Mouse (Mus musculus) c-Kit-positive CD71-positive TER-119-negative erythroid progenitor cells, embryonic 14.5 days (primary cell): ENCODE measurements around the gene Rars2.
"Not testable (repeated sequence)": the region's sequence is repeated elsewhere in the genome, so short reads cannot be mapped to it uniquely, and the experiment has no call there.

Experiments
- DNase-seq: peaks from one replicate; pipeline ENCODE4 v3.0.0-alpha.2; 2013; ENCODE audit warnings: low read depth

Gene Rars2

DNA sequence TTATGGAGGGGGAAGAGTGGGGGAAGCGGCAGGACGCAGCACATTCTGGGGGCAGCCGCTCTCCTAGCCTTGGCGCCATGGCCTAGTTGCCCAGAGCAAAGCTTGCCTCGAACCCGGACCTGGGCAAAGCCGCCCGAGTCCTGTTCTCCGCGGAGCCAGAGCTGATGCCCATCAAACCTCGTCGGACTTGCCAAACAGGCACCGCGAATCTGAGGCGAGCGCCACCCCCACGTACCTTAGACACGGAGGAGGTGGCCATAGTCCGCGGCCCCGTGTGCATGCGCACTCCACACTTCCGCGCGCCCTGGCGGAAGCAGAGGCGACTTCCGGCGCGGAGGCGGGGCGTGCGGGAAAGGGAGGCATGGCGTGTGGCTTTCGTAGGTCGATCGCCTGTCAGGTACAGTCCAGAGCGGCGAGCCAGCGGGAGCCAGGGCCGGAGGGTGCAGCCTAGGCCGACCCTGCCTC is at the start of gene Rars2, which contains the start of gene Orc3:
Rars2 (plus strand) TSS at position 328 of the 465 bp plus-strand sequence.
Orc3 (minus strand) TSS at position 315 of the 465 bp plus-strand sequence.
- DNase-seq = peak; percentile 88

- DNase-seq = no peak
These were observed 48.5 kb upstream of the Rars2 start for GRCm38 (mm10) chr4:34566226-34566625.

DNA sequence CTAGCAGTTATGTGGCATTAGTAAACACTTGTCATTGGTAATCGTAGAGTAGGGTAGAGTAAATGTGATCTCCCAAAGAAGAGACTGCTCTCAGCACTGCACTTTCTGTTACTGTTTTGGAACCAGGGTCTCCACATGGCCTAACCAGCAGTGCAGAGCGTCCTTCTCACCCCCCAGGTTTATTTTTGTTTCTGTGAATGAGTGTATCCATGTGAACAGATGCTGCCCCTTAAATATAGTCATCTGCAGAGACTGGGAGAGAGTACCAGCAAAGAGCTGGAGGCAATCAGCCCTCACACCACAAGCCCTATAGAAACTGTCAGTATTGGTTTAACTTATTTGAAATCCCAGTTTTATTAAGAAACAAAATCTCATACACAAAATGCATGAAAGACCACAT is 41.9 kb upstream of the Rars2 start:
- no peak for DNase-seq

GRCm38 (mm10) chr4:34577028-34577427 is 37.7 kb upstream of the Rars2 start:
- DNase-seq = no peak

DNA sequence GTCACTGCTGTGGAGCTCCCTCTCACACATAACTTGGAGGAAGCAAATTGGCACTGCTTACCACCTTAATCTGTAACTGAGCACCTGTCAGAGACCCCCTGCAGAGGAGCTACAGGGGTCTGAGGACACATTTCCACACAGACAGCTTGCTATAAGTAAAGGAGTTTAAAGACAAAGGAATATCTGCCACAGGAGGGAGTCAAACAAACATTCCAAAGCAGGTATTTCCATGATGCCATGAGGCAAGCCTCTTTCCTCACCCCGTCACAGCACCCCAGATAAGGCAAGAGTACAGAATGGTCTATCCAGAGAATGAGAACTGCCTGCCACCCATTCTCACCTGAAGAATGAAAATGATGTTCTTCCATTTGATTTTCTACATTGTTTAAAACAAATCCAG is 35.5 kb upstream of the Rars2 start:
- no peak for DNase-seq

DNA sequence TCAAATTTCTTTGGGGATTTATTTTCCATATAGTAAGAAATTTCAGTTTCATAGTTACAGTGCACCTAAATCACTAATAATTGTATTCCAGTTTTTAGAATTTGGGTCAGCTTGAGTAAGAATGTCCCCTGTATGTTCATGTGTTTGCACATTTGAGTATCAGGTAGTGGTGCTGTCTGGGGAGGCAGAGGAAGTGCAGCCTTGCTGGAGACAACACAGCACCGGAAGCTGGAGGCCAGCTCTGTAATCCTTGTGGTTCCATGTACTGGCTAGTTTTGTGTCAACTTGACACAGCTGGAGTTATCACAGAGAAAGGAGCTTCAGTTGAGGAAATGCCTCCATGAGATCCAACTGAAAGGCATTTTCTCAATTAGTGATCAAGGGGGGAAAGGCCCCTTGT is 33.3 kb upstream of the Rars2 start:
- not testable (repeated sequence) for DNase-seq

DNA sequence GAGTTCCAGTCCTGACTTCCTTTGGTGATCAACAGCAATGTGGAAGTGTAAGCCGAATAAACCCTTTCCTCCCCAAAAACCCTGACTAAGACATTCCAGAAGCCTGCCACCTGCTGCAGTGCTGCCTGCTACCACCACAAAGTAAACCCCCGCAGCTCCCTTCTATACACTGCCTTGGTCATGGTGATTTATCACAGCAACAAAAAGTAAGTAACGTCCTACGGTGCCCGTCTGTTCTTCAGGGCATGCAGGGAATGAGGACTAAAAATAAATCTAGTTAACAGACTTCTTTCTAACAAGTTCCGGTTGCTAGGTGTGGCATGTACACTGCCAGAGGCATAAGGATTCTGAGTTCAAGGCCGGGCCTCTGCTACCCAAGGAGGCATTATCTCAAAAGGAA is 32.8 kb upstream of the Rars2 start:
- no peak for DNase-seq

DNA sequence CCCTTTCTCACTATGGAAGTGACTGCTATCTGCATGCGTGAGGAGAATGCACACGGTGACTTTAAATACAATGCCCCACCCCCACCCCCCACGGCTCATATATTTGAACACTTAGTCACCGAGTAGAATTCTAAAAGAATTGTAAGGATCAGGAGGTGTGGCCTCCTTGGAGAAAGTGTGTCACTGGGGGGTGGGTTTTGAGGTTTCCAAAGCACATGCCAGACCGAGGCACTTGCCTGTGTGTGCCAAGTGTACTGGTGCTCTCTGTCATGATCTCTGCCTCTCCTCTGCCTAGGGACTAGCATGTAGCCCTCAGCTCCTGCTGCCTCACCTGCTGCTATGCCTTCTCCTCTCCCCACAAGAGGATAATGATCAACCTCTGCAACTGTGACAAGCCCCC is 32.3 kb upstream of the Rars2 start:
- no peak for DNase-seq

DNA sequence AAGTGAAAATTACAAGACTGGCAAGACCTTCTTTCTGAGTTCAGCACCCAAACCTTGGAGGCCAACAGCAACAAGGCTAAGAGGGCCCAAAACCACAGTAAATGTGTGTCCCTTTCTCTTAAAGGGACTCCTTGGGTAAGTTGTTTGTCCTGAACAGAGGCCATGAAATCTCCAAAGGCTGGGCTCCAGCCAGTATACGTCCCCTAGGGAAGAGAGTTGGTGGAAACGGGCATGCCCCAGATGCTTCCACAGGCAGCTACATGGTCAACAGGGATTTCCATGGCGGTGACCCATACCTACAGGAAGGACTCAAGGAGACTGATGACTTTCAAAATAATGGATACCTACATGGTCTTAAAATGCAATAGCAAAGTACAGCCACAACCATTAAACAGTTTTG is 31.3 kb upstream of the Rars2 start:
- no peak for DNase-seq

- no peak for DNase-seq
These were observed 29.7 kb upstream of the Rars2 start for GRCm38 (mm10) chr4:34584871-34585607.

DNA sequence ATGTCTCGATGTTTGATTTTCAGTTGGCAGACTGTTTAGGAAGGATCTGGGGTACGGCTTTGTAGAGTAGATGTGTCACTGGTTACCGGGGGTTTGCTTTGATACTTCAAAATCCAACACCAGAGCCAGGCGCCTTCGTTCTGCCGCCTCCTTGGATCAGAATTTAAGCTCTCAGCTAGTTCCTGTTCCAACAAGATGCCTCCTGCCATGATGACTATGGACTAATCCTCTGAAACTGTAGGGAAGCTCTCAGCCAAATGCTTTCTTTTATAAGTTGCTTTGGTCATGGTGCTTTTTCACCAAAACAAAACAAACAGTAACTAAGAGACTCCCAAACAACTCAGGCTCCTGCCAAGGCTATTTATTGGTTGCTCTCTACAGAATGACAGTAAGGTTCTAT is 11.6 kb upstream of the Rars2 start:
- DNase-seq = no peak

DNA sequence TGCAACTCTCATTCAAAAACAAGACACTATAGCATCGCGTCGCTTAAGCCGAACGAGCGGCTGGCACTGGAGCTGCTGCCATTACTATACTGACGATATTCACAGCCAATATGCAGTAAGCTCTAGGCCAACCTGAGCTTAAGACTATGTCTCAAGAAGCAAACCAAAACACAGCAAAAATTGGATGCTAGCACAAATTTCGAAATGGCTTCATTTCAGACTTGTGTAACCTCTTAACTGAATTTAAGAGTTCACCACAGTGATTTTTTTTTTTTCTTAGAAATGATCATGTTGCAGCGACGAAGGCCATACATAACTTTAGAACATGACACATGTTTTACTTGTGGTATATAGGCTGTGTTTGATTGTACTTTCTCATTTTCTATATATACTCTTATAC is 8.1 kb upstream of the Rars2 start:
- no peak for DNase-seq

DNA sequence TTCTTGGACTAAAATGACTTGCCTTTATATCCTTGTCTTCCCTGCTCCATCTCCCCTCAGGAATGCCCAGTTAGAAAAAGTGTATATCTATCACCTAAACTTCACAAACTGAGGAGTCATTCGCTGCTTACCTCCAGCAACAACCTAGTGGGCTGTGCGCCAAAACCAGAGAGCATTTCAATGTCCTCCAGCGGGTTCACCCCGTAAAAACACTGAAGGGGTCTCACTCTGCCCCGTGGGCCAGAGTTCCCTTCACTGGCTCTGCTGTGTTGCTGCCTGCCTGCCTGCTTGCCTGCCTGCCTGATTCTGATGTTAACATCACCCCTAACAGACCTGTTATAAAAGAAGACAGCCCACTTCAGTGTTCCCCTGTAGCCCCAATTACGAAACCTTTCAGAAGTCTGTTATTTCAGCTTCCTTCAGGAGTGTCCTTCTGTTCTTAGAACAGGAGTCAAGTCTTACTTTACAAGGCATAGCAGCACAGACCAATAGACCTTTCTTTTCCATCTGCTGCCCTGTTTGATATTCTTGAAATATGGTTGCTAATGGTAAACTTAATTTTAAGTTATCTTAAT is 1.1 kb upstream of the Rars2 start:
- DNase-seq = peak; percentile 9

GRCm38 (mm10) chr4:34615303-34615702 is 546 bp downstream of the Rars2 start:
- no peak for DNase-seq

DNA sequence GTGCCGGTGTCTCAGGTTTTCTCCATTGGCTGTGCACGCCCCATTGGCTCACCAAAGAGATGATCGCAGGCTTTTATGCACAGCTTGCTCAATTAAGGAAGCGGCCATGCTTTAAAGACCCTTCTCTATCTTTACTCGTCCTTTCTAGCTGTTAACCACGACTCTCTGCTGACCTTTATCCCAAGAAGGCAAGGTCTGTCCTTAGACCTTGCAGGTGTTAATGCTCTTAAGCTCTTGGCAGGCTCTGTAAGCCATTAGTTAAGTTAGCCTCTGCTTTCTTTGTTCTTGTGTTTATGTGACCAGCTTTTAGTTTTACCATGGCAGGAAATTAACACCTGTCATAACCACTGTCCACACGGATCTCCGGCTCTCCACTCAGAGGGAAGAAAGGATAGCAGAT is 1.4 kb downstream of the Rars2 start:
- DNase-seq = no peak

GRCm38 (mm10) chr4:34625556-34625955 is 10.8 kb downstream of the Rars2 start:
- no peak for DNase-seq

- DNase-seq = no peak
These were observed 11.6 kb downstream of the Rars2 start for GRCm38 (mm10) chr4:34626401-34626800.

DNA sequence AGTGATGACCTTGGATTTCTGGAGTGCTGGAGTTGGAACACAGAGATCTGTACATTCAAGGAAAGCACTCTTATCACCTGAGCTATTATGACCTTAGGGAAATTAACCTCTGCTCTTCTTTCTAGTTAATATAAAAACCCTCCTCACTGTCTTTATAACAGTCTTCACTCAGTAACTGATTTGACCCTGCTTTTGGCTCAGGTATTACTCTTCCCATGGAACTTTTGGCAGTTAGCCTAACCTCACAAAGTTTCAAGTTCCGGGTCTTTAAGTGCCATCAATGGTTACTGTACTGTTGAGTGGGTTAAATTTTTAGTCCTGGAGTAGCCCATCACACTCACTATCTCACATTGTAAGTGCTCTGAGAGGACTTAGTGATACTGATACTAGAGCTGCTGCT is 15.2 kb downstream of the Rars2 start:
- DNase-seq = no peak

DNA sequence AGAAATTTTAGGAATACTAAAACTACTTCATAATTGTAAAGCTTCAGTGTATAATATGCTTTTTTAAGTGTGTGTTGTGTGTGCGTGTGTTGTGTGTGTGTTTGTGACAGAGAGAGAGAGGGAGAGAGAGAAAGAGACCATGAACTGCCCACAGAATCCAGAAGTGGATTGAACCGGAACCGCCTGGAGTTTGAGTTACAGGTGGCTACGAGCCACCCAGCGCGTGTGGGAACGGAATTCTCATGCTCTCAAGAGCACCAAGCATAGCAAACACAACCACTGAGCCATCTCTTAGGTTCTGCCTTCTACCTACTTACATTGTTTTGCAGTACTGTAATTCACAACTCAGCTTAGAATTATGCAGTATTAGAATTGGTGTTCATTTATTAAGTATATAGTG is 19.4 kb downstream of the Rars2 start:
- no peak for DNase-seq

- DNase-seq = no peak
These were observed 21.3 kb downstream of the Rars2 start for GRCm38 (mm10) chr4:34636036-34636435.

DNA sequence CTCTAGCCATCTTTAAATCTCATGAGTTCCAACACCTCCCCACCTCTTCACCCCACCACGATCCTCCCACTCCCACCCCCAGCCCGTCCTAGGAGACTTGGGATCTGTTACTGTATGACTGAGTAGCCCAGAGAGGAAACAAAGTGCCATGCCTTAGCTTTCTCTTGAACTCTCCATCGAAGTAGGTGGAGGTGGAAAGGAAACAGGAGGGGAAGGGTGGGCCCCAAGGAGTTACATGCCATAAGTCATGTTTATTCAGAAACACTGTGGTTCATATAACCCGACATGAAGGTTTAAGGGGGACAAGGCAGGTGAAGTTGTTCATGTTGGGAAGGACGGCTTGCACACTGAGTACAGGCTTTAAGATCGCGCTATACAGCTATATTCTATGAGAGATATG is 22.6 kb downstream of the Rars2 start:
- DNase-seq = no peak

GRCm38 (mm10) chr4:34637851-34638250 is 23.1 kb downstream of the Rars2 start:
- no peak for DNase-seq

GRCm38 (mm10) chr4:34639745-34640364 is 25.1 kb downstream of the Rars2 start:
- DNase-seq = no peak
